Comparison of ENCODE assay signal across 13 mouse cellular contexts in genomic region chr19:24266046-24266830, GRCm38 (mm10). TPM values are rescaled to one million over a fixed set of nuclear protein-coding genes. Genes with fewer than 3 reads are reported as not detected.
A peak's percentile ranks its signal among the peaks of the same experiment; 100 is the strongest.
DNase-seq lines count a peak whose midpoint lies in the region; ATAC-seq and TF ChIP-seq lines count a peak whose summit lies in the region.
"Had no signal": no experiment of that assay in that cellular context is flagged by ENCODE, and none has a peak within 500 bp of the region (broad histone marks: within the 10 kb centered on the region; RNA-seq: fewer than 3 reads in every experiment).

No protein-coding gene starts in this region.

- H3K27me3 ChIP-seq in lung, embryonic 14.5 days (ENCODE audit: insufficient read depth, low read length) = no peaks in the 10 kb centered on the region
- no peaks in the 10 kb centered on the region for H3K27me3 ChIP-seq in stomach, embryonic 15.5 days (replicated peaks)
- no peaks in the 10 kb centered on the region for H3K27me3 ChIP-seq in embryonic facial prominence, embryonic 10.5 days (replicated peaks; ENCODE audit: low read depth, poor library complexity, severe bottlenecking)
- H3K27me3 ChIP-seq: megakaryocyte, embryonic 14.5 days had no signal

- peak overlapping the region; percentile 30; the same call in 1 of the 2 replicates for H3K27ac ChIP-seq in lung, embryonic 14.5 days (ENCODE audit: low read depth)
- peak overlapping the region; percentile 81 for H3K27ac ChIP-seq in stomach, embryonic 15.5 days
- no peak overlapping the region for H3K27ac ChIP-seq in embryonic facial prominence, embryonic 10.5 days (replicated peaks)

- H3K4me2 ChIP-seq in lung, embryonic 14.5 days = no peak overlapping the region
- no peak overlapping the region for H3K4me2 ChIP-seq in stomach, embryonic 15.5 days

- no peak overlapping the region for H3K4me3 ChIP-seq in lung, embryonic 14.5 days (ENCODE audit: low read depth, low read length)
- no peak overlapping the region for H3K4me3 ChIP-seq in stomach, embryonic 15.5 days (replicated peaks)
- no peak overlapping the region for H3K4me3 ChIP-seq in embryonic facial prominence, embryonic 10.5 days
- H3K4me3 ChIP-seq: megakaryocyte, embryonic 14.5 days had no signal

- H3K9ac ChIP-seq in lung, embryonic 14.5 days = no peak overlapping the region
- H3K9ac ChIP-seq in stomach, embryonic 15.5 days = no peak overlapping the region

- no peaks in the 10 kb centered on the region for H3K9me3 ChIP-seq in lung, embryonic 14.5 days (ENCODE audit: low read depth, low read length)
- H3K9me3 ChIP-seq in stomach, embryonic 15.5 days = no peaks in the 10 kb centered on the region
- no peaks in the 10 kb centered on the region for H3K9me3 ChIP-seq in embryonic facial prominence, embryonic 10.5 days
- H3K9me3 ChIP-seq: megakaryocyte, embryonic 14.5 days had no signal

- H3K4me1 ChIP-seq in lung, embryonic 14.5 days (ENCODE audit: insufficient read depth) = peaks cover under 1% of the 10 kb centered on the region; the same call in 1 of the 2 replicates
- H3K4me1 ChIP-seq in stomach, embryonic 15.5 days = 0 out of 2 replicates have a peak, but pooled peaks cover 4% of the 10 kb centered on the region
- H3K4me1 ChIP-seq in embryonic facial prominence, embryonic 10.5 days = peaks cover 9% of the 10 kb centered on the region

- no peak for ATAC-seq in lung, embryonic 14.5 days (ENCODE audit: insufficient read depth)
- ATAC-seq in stomach, embryonic 15.5 days (ENCODE audit: insufficient read depth, low FRiP score, low read depth) = peak; percentile 72

- 74% methylated on average over 7 of the region's 7 CpGs for WGBS in lung, embryonic 14.5 days
- WGBS in stomach, embryonic 15.5 days = 73% methylated on average over 7 of the region's 7 CpGs
- 87% methylated on average over 7 of the region's 7 CpGs for WGBS in embryonic facial prominence, embryonic 10.5 days

- no peak for TF ChIP-seq CTCF in lung, embryonic 14.5 days (IDR thresholded peaks at IDR 0.05; ENCODE audit: low read depth)

- DNase-seq in lung, embryonic 14.5 days = peak; percentile 15
- DNase-seq in lung, postnatal 25 days (ENCODE audit: low spot score) = no peak
- peak; percentile 78 for DNase-seq in kidney, adult 18-20 months
- peak; percentile 53 to 68 for DNase-seq in kidney, postnatal 4 days
- DNase-seq in embryonic facial prominence, embryonic 10.5 days (ENCODE audit: low spot score) = no peak
- no peak for DNase-seq in layer of hippocampus, postnatal 14 days (ENCODE audit: low spot score in 2 of 2)
- no peak for DNase-seq in natural killer cell, adult 2 months (ENCODE audit: low spot score in 2 of 2)
- DNase-seq: cerebellum, postnatal 36 days; heart, adult 11 months; heart, postnatal 36 days; thymus, adult 2 months had no signal

- peaks cover 32% of the 10 kb centered on the region; the same call in 1 of the 2 replicates for H3K36me3 ChIP-seq in lung, embryonic 14.5 days (ENCODE audit: insufficient read depth)
- H3K36me3 ChIP-seq in stomach, embryonic 15.5 days = peaks cover 15% of the 10 kb centered on the region; the same call in 1 of the 2 replicates
- H3K36me3 ChIP-seq in embryonic facial prominence, embryonic 10.5 days (replicated peaks) = peaks cover 71% of the 10 kb centered on the region

RNA-seq across cellular contexts. Expression of gene Fxn, which starts 14.2 kb away (rescaled TPM):
- polyA plus RNA-seq in lung, embryonic 14.5 days (2014; fragmentation: Nextera tagmentation; extraction: Ambion mirVana) = 51.2 and 52.9 TPM in 2 replicates
- polyA plus RNA-seq in stomach, embryonic 15.5 days (2015; fragmentation: Nextera tagmentation; extraction: Ambion mirVana) = 39.3 and 44.3 TPM in 2 replicates
- 62.6 and 65.0 TPM in 2 replicates for polyA plus RNA-seq in embryonic facial prominence, embryonic 10.5 days (2016; fragmentation: Nextera tagmentation; extraction: Ambion mirVana)
- 1 to 10 TPM; 8.3 to 8.8 TPM for total RNA-seq in layer of hippocampus, postnatal 14 days (2021)

RNA-seq across cellular contexts. Expression of gene Tjp2, which starts 41.4 kb away (rescaled TPM):
- polyA plus RNA-seq in lung, embryonic 14.5 days (2014; fragmentation: Nextera tagmentation; extraction: Ambion mirVana) = 38.5 and 40.0 TPM in 2 replicates
- 34.5 and 39.2 TPM in 2 replicates for polyA plus RNA-seq in stomach, embryonic 15.5 days (2015; fragmentation: Nextera tagmentation; extraction: Ambion mirVana)
- polyA plus RNA-seq in embryonic facial prominence, embryonic 10.5 days (2016; fragmentation: Nextera tagmentation; extraction: Ambion mirVana) = 35.1 TPM in 2 replicates
- total RNA-seq in layer of hippocampus, postnatal 14 days (2021) = 10 to 100 TPM; 20.9 to 21.9 TPM

Comparison
In these comparisons a context has a peak if more than half of its experiments do, and no peak if none do; other contexts are left out.
1. DNase-seq: peak in lung, embryonic 14.5 days (single experiment), kidney, adult 18-20 months (single experiment) and kidney, postnatal 4 days (2 of 2); none in lung, postnatal 25 days (single experiment), embryonic facial prominence, embryonic 10.5 days (single experiment), layer of hippocampus, postnatal 14 days (0 of 2) and natural killer cell, adult 2 months (0 of 2).